35 mouse cellular contexts compared by ENCODE assay signal in the genomic region with DNA sequence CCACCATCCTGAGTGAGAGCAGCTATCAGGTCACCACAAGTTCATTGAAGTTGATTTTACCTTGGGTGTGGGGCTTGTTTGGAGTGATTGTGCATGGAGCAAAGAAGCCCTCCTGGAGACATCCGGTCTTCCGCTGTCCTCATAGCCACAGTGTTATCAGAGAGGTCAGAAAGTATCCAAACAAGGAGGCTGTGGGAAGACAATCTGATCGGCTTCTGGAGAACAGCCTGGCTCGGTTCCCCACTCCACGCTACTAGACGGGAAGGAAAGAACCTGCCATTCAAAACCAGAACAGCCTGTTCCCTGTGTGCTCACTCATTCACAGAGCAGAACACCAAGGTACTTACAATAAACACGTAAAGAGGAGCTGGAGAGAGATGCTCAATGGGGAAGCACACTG. TPM values are rescaled to one million over a fixed set of nuclear protein-coding genes. Genes with fewer than 3 reads are reported as not detected.
DNase-seq lines count a peak whose midpoint lies in the region; ATAC-seq lines count a peak whose summit lies in the region.
"Had no signal": no experiment of that assay in that cellular context is flagged by ENCODE, and none has a peak within 500 bp of the region (broad histone marks: within the 10 kb centered on the region; RNA-seq: fewer than 3 reads in every experiment).

No protein-coding gene starts in this region.

- H3K4me2 ChIP-seq in heart, embryonic 16.5 days (ENCODE audit: low read depth, low read length) = no peak overlapping the region
- no peak overlapping the region for H3K4me2 ChIP-seq in forebrain, embryonic 12.5 days
- H3K4me2 ChIP-seq: embryonic facial prominence, embryonic 13.5 days; hindbrain, embryonic 14.5 days; limb, embryonic 13.5 days; liver, embryonic 12.5 days; midbrain, embryonic 15.5 days; neural tube, embryonic 15.5 days had no signal

- H3K9me3 ChIP-seq in heart, embryonic 16.5 days (replicated peaks; ENCODE audit: control insufficient read depth, low read length) = no peaks in the 10 kb centered on the region
- no peaks in the 10 kb centered on the region for H3K9me3 ChIP-seq in forebrain, embryonic 12.5 days
- H3K9me3 ChIP-seq: embryonic facial prominence, embryonic 13.5 days; forebrain, embryonic 10.5 days; limb, embryonic 13.5 days; liver, embryonic 12.5 days; midbrain, embryonic 10.5 days; midbrain, embryonic 15.5 days; neural tube, embryonic 15.5 days had no signal

- WGBS in heart, embryonic 16.5 days = 37% methylated on average over 7 of the region's 7 CpGs
- 89% methylated on average over 7 of the region's 7 CpGs for WGBS in forebrain, embryonic 12.5 days

- no peaks in the 10 kb centered on the region for H3K27me3 ChIP-seq in heart, embryonic 16.5 days (ENCODE audit: control insufficient read depth, insufficient read depth, low read length)
- H3K27me3 ChIP-seq in forebrain, embryonic 12.5 days = 0 out of 2 replicates have a peak, but pooled peaks cover 2% of the 10 kb centered on the region
- H3K27me3 ChIP-seq: embryonic facial prominence, embryonic 13.5 days; limb, embryonic 13.5 days; liver, embryonic 12.5 days; midbrain, embryonic 15.5 days; neural tube, embryonic 15.5 days had no signal

- H3K4me1 ChIP-seq in heart, embryonic 16.5 days (ENCODE audit: control insufficient read depth, insufficient read depth, low read length) = 0 out of 2 replicates have a peak, but pooled peaks cover 2% of the 10 kb centered on the region
- peaks cover 7% of the 10 kb centered on the region; the same call in 1 of the 2 replicates for H3K4me1 ChIP-seq in forebrain, embryonic 12.5 days
- H3K4me1 ChIP-seq: liver, embryonic 12.5 days; midbrain, embryonic 15.5 days had no signal

- no peak overlapping the region for H3K9ac ChIP-seq in heart, embryonic 16.5 days (ENCODE audit: low read length)
- no peak overlapping the region for H3K9ac ChIP-seq in forebrain, embryonic 12.5 days
- H3K9ac ChIP-seq: embryonic facial prominence, embryonic 13.5 days; hindbrain, embryonic 14.5 days; limb, embryonic 13.5 days; liver, embryonic 12.5 days; liver, postnatal 0 days; midbrain, embryonic 15.5 days; neural tube, embryonic 15.5 days had no signal

- no peaks in the 10 kb centered on the region for H3K36me3 ChIP-seq in heart, embryonic 16.5 days (ENCODE audit: control insufficient read depth, insufficient read depth)
- H3K36me3 ChIP-seq in forebrain, embryonic 12.5 days (replicated peaks) = no peaks in the 10 kb centered on the region
- H3K36me3 ChIP-seq: embryonic facial prominence, embryonic 13.5 days; forebrain, embryonic 10.5 days; limb, embryonic 13.5 days; liver, embryonic 12.5 days; midbrain, embryonic 10.5 days; midbrain, embryonic 15.5 days; neural tube, embryonic 15.5 days had no signal

- H3K27ac ChIP-seq in heart, embryonic 16.5 days (ENCODE audit: low read length) = no peak overlapping the region
- no peak overlapping the region for H3K27ac ChIP-seq in forebrain, embryonic 12.5 days
- H3K27ac ChIP-seq: embryonic facial prominence, embryonic 13.5 days; forebrain, embryonic 10.5 days; hindbrain, embryonic 14.5 days; limb, embryonic 13.5 days; liver, embryonic 12.5 days; midbrain, embryonic 10.5 days; midbrain, embryonic 15.5 days; neural tube, embryonic 15.5 days had no signal

- H3K4me3 ChIP-seq in heart, embryonic 16.5 days (ENCODE audit: low read length) = no peak overlapping the region
- no peak overlapping the region for H3K4me3 ChIP-seq in forebrain, embryonic 12.5 days (replicated peaks)
- H3K4me3 ChIP-seq: embryonic facial prominence, embryonic 13.5 days; forebrain, embryonic 10.5 days; limb, embryonic 13.5 days; liver, embryonic 12.5 days; midbrain, embryonic 10.5 days; midbrain, embryonic 15.5 days; neural tube, embryonic 15.5 days had no signal

- ATAC-seq in heart, embryonic 16.5 days (replicated peaks; ENCODE audit: extremely low read depth, insufficient read depth, low FRiP score) = peak; percentile 37; the same call in 1 of the 2 replicates
- ATAC-seq in forebrain, embryonic 12.5 days (ENCODE audit: low FRiP score) = no peak
- ATAC-seq: activated CD4-positive, CD25-positive, alpha-beta regulatory T cell, adult 4 months; forebrain, embryonic 16.5 days; intestine, postnatal 0 days; liver, embryonic 12.5 days; liver, postnatal 0 days; midbrain, embryonic 15.5 days had no signal

- peak; percentile 21 to 42 for DNase-seq in adrenal gland, adult (ENCODE audit: inconsistent age in 2 of 2, low spot score in 1 of 2)
- no peak for DNase-seq in adrenal gland, adult 18-20 months (ENCODE audit: low spot score in 2 of 2)
- DNase-seq in heart, adult 9 months (ENCODE audit: low spot score in 2 of 2) = no peak
- DNase-seq in urinary bladder, postnatal 14 days (ENCODE audit: low spot score) = peak; percentile 40
- DNase-seq in urinary bladder, postnatal 36 days (ENCODE audit: low spot score in 2 of 2) = no peak
- DNase-seq in lung, postnatal 4 days = peak; percentile 11 to 45
- DNase-seq: adrenal gland, postnatal 14 days; cerebellum, adult 11 months; cerebellum, adult 9-10 months; cerebellum, postnatal 36 days; kidney, postnatal 4 days; liver, postnatal 0 days; right cerebral cortex, adult 18-20 months; spleen, adult 18-20 months had no signal

RNA-seq across cellular contexts. Expression of gene Nf1, which starts 19.7 kb away (rescaled TPM):
- 10 to 100 TPM; 53.5 to 60.6 TPM for total RNA-seq in adrenal gland, adult 18-20 months (2021)
- polyA plus RNA-seq in heart, embryonic 16.5 days (2015; fragmentation: Nextera tagmentation; extraction: Ambion mirVana) = 3.4 and 3.8 TPM in 2 replicates
- 8.9 and 9.6 TPM in 2 replicates for polyA plus RNA-seq in forebrain, embryonic 12.5 days (2016; fragmentation: Nextera tagmentation; extraction: Ambion mirVana)

RNA-seq across cellular contexts. Expression of gene Gm9964, which starts 23.1 kb away (rescaled TPM):
- total RNA-seq in adrenal gland, adult 18-20 months (2021) = not detected
- polyA plus RNA-seq in heart, embryonic 16.5 days (2015; fragmentation: Nextera tagmentation; extraction: Ambion mirVana) = not detected in 2 replicates
- polyA plus RNA-seq in forebrain, embryonic 12.5 days (2016; fragmentation: Nextera tagmentation; extraction: Ambion mirVana) = not detected in 2 replicates
- total RNA-seq: adrenal gland, postnatal 14 days; CH12.LX; ES-E14; hematopoietic stem cell, adult 5-6 weeks; megakaryocyte progenitor cell, adult 5-6 weeks had no signal
- polyA plus RNA-seq: activated CD4-positive, CD25-positive, alpha-beta regulatory T cell, adult 4 months; C2C12; embryonic facial prominence, embryonic 13.5 days; forebrain, embryonic 10.5 days; forebrain, embryonic 16.5 days; gonadal fat pad, adult 2 months; heart, postnatal 0 days; hindbrain, embryonic 14.5 days; intestine, postnatal 0 days; kidney, embryonic 16.5 days; limb, embryonic 13.5 days; liver, embryonic 12.5 days; liver, postnatal 0 days; midbrain, embryonic 10.5 days; midbrain, embryonic 15.5 days; neural tube, embryonic 15.5 days had no signal

Comparison
In these comparisons a context has a peak if more than half of its experiments do, and no peak if none do; other contexts are left out.
1. DNase-seq: peak in adrenal gland, adult (2 of 2), urinary bladder, postnatal 14 days (single experiment) and lung, postnatal 4 days (2 of 2); none in adrenal gland, adult 18-20 months (0 of 2), heart, adult 9 months (0 of 2) and urinary bladder, postnatal 36 days (0 of 2).